Mouse (Mus musculus) skeletal muscle tissue, adult 2 months (tissue): ENCODE measurements around the gene Ccnl1.

Experiments
- DNase-seq: peaks from one replicate; pipeline ENCODE4 v3.0.0-alpha.2; 2012; ENCODE audit warnings: low read depth, low spot score

Ccnl1 gene

DNA sequence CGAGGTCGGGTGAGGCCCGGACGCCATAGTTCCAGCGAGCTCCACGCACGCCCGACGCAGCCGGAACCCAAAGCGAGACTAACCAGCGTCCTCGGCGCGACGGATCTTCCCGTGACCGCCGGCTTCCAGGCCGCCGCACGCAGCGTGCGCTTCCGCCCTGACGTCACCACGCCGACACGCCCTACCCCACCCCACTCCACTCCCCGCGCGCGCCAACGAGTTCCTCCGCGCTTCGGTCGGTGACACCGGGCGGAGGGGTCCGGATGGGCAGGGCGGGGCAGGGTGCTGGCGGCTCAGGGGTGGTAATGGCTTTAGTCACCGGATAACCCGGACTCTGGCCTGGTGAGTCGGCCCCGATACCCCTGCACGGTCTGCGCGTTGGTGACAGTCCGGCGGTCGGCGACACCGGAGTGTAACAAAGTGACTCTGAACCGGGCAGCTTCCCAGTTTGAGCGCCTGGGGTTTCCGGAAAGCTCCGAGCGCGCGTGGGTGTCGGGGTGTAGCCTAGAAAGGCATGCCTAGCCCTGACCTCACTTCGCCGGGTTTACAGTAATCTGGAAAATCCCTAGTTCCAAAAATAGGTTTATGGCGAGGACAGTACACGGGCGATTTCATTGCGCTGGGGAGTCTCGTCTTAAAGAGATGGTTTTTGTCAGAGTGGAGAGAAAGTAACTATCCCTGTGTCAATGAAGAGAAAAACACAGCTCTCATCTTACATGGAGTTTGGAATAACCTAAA is at the start of gene Ccnl1:
Gene Ccnl1 (minus strand): TSS at position 148 of the 738 bp plus-strand sequence.
- DNase-seq: peak; percentile 96

- DNase-seq: no peak
Observed at GRCm38 (mm10) chr3:66004989-66005388, 46.9 kb upstream of the Ccnl1 start.

DNA sequence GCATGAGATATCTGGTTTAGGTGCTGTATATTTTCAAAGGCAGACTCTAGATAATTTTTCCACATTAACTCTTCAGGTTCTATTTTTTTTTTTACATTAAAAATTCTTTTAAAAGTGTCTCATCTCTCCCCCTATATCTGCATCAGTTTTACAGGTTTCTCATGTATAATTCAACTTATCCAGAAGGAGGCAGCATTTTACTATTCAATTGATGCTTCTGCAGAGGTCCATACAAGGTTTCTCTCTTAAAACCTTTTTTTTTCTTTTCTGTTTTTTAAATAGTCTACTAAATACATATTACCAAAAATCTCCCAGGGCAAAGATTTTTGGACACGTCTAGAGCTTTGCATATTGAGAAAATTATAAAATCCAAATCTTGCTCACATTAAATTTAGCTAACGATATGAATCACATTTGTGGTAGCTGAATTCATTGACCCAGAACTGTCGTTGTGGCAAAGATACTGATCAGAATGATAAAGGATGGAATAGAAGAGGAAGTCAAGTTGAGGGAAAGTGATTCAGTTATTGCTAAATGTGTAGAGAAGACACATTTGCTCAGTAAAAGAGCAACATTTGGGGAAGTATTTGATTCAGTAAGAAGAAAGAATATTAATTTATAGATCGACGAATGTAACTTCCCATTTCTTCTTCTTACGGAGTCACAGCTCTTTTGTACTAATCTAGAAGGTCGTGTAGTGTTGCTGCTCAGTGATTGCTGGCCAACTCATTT is 46.3 kb upstream of the Ccnl1 start:
- DNase-seq: no peak

DNA sequence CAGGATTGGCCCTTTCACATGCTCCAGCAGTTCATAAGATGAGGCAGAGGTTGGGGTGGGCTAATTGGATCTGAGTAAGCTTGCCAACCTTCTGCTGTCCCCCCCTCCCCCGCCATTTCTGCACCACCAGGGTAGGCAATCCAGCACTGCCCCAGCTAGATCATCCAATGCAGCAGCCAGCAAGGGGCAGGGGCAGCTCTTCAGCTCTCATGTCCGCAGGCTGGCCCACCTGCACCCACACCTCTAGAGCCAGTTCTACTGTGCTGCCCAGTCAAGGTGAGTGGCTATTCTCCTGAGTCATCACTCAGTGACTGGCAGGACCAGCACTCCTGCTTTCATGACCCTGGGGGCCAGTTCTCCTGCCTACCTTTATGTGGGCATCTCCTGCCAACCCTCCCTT is 42.4 kb upstream of the Ccnl1 start:
- no peak for DNase-seq

GRCm38 (mm10) chr3:65997360-65998008 is 39.4 kb upstream of the Ccnl1 start:
- no peak for DNase-seq

- no peak for DNase-seq
Observed at GRCm38 (mm10) chr3:65992395-65993340, 34.6 kb upstream of the Ccnl1 start.

- peak; percentile 30 for DNase-seq
Observed at GRCm38 (mm10) chr3:65990957-65991646, 33.1 kb upstream of the Ccnl1 start.

- no peak for DNase-seq
Observed at GRCm38 (mm10) chr3:65990524-65990923, 32.5 kb upstream of the Ccnl1 start.

- DNase-seq: no peak
Observed at GRCm38 (mm10) chr3:65988711-65989495, 30.9 kb upstream of the Ccnl1 start.

DNA sequence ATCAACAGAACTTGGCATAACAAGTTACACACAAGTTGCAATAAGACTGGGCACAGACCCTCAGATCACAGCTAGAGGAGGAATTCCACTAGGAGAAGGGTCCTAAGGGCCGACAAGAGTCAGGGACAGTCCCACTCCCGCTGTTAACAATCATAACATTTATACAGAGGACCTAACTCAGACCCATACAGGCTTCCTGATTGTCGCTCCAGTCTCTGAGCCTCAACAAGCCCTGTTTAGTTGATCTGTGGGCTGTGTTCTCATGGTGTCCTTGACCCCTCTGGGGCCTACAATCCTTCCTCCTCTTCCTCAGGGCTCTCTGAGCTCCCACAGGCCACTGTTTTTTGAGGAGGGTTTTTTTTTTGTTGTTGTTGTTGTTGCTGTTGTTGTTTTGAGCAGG is 18.2 kb upstream of the Ccnl1 start:
- no peak for DNase-seq

GRCm38 (mm10) chr3:65975317-65975716 is 17.3 kb upstream of the Ccnl1 start:
- peak; percentile 27 for DNase-seq

DNA sequence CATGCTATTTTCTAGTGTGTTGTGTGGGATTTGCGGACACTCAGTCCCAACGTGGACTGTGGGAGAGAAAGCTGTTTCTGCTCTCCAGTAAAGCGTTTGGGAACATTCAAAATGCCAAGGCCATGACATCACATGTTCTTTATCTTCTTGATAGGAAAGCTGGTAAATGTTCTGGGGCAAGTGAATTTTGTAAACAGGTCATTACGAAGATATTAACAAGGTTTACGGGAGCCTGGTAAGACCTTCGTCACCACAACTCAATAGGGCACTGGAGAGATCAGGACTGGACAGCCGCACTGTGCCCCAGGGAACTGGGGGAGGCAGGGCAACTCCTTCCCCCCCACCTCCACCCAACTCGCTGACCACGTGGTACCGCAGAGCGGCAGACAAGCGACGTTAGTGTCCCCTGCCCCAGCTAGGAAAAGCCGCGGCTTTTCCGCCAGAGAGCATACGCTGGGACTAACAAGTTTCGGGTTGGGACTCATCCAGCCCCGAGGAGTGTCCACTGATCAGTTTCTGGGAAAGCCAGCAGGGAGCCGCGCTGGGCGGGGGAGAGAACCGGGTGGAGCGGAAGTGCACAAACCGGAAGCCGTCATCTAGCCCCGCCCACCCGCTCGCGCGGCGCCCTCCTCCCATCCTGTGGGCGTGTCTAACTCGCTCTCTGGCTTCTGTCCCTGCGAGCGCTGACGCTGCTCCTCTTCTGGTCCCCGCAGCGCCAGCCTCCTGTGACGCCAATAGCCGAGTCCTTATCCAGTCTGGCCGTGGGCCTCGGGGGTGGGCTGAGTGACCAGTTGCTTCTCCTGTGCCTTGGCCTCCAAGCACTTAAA is 16.4 kb upstream of the Ccnl1 start:
- DNase-seq: peak; percentile 99

DNA sequence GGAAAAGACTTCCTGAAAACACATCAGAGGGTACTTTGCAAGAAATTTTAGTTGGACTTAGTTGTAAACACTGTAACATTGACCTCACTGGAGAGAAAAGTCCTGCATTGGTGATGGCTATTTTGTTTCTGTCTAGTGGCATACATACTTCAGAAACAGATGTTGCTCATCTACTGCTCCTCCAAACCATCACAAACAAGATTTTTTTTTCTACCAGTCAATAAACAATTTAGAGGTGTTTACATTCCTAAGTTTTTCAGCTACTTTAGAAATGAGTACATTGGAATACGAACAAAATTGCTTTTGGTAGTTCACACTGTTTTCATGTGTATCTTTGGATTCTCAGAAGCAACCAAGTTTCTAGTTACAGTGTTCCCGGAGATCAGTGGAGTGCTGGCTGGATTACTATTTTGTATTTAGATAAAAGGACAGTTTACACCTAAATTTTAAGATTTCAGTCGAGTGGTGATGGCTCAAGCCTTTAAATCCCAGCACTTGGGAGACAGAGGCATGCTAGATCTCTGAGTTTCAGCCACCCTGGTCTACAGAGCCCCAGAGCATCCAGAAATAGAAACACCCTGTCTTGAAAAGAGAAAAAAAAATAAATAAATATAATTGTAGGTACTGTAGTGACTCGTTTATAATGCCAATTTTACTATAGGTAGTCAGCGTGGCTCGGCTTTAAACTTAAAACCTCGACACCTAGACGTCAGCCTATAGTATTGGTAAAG is 15.6 kb upstream of the Ccnl1 start:
- DNase-seq: peak; percentile 13

DNA sequence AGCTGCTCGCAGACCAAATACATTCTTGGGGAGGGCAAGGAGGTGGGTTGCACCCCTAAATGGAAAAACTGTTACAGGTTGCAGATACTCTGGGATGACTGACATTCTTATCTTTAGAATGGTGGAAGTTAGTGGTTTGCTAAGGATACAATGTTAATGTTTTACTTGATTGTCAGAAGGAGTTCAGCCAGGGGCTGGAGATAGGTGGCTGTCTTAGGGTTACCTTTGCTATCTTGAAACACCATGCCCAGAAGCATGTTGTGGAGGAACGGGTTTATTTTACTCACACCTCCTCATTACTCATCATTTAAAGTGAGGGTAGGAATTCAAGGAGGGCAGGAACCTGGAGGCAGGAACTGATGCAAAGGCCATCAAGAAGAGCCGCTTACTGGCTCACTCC is 11.1 kb upstream of the Ccnl1 start:
- DNase-seq: no peak

DNA sequence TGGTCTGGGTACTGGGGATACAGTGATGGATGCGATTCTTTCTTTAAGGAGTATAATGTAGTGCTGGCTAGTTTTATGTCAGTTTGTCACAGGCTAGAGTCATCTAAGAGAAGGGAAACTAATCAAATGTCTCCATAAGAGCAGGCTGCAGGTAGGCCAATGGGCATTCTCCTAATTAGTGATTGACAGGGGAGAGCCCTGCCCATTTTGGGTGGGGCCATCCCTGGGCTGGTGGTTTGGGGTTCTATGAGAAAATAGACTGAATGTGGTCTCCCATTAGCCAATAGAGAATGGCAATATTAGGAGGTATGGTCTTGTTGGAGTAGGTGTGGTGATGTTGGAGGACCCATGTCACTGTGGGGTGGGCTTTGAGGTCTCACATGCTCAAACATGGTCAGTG is 8.3 kb upstream of the Ccnl1 start:
- no peak for DNase-seq

GRCm38 (mm10) chr3:65962270-65962930 is 4.4 kb upstream of the Ccnl1 start:
- no peak for DNase-seq

- DNase-seq: no peak
Observed at GRCm38 (mm10) chr3:65960291-65960945, 2.4 kb upstream of the Ccnl1 start.
